Mouse (Mus musculus) heart, postnatal 10 days (tissue): ENCODE measurements around the gene Hspa1a. TPM values are rescaled to one million over a fixed set of nuclear protein-coding genes. Genes with fewer than 3 reads are reported as not detected.
"Not testable (repeated sequence)": the region's sequence is repeated elsewhere in the genome, so short reads cannot be mapped to it uniquely, and the experiment has no call there.

Source experiments
- DNase-seq, 2 experiments: peaks; one replicate each; pipeline ENCODE4 v3.0.0; 2021
- intact Hi-C: fragments of 180-260 bp; cut with DNase I; formaldehyde crosslinking; loops from one replicate; pipeline ENCODE4 v1.15.1; 2025
- total RNA-seq, 2 experiments: library from RNA; stranded (reverse); gene quantifications; 2 replicates each; pipeline ENCODE4 v1.2.3; 2021

The Hspa1a gene
- total RNA-seq, 2 experiments from 2014 or later = 2.6 TPM

GRCm38 (mm10) chr17:34952378-34953040 is 19.4 kb downstream of the Hspa1a start:
- DNase-seq = peak; percentile 86 to 90
- intact Hi-C loops = loop anchor here (1.0 kb wide), 1 partner anchor 28 kb away; no protein-coding TSS in a partner anchor

GRCm38 (mm10) chr17:34951636-34952377 is 20.1 kb downstream of the Hspa1a start:
- DNase-seq = no peak
- intact Hi-C loops = loop anchor here (1.0 kb wide), 1 partner anchor 28 kb away; no protein-coding TSS in a partner anchor

GRCm38 (mm10) chr17:34950514-34951455 is 21.2 kb downstream of the Hspa1a start:
- intact Hi-C loops = no loop called here
- no peak for DNase-seq

GRCm38 (mm10) chr17:34949553-34949969 is 22.4 kb downstream of the Hspa1a start:
- intact Hi-C loops = loop anchor here (5.0 kb wide), 1 partner anchor 37 kb away; the partner anchor contains the start of gene Slc44a4

GRCm38 (mm10) chr17:34948721-34949552 is 23.0 kb downstream of the Hspa1a start:
- intact Hi-C loops = loop anchor here (5.0 kb wide), 1 partner anchor 37 kb away; the partner anchor contains the start of gene Slc44a4
- DNase-seq = not testable (repeated sequence)

More at GRCm38 (mm10) chr17:34949553-34949969, 22.4 kb downstream of the Hspa1a start:
- DNase-seq = no peak

- intact Hi-C loops = loop anchor here (2.0 to 5.0 kb wide), 3 partner anchors 17 to 91 kb away; partner anchors contain the start of genes Neu1 and Slc44a4
- no peak for DNase-seq
These were observed 24.4 kb downstream of the Hspa1a start for GRCm38 (mm10) chr17:34947606-34948005.

- DNase-seq = no peak
- intact Hi-C loops = loop anchor here (2.0 to 5.0 kb wide), 3 partner anchors 16 to 90 kb away; partner anchors contain the start of genes Neu1 and Slc44a4
These were observed 25.3 kb downstream of the Hspa1a start for GRCm38 (mm10) chr17:34946486-34947140.

GRCm38 (mm10) chr17:34944362-34944761 is 27.6 kb downstream of the Hspa1a start:
- no peak for DNase-seq
- intact Hi-C loops = no loop called here

- DNase-seq = no peak
- intact Hi-C loops = no loop called here
These were observed 28.7 kb downstream of the Hspa1a start for GRCm38 (mm10) chr17:34943128-34943815.

- intact Hi-C loops = no loop called here
- DNase-seq = peak; percentile 52 to 57
These were observed 30.5 kb downstream of the Hspa1a start for GRCm38 (mm10) chr17:34941344-34942041.

GRCm38 (mm10) chr17:34937960-34938505 is 33.9 kb downstream of the Hspa1a start:
- no peak for DNase-seq
- intact Hi-C loops = loop anchor here (5.0 kb wide), 1 partner anchor 791 kb away; no protein-coding TSS in a partner anchor

- intact Hi-C loops = loop anchor here (5.0 kb wide), 2 partner anchors 293 to 788 kb away; partner anchors contain the start of gene Fkbpl
- DNase-seq = peak in 1 of 2 experiments; percentile 30
These were observed 37.1 kb downstream of the Hspa1a start for GRCm38 (mm10) chr17:34934830-34935229.

- intact Hi-C loops = loop anchor here (5.0 kb wide), 1 partner anchor 292 kb away; the partner anchor contains the start of gene Fkbpl
- no peak for DNase-seq
These were observed 37.9 kb downstream of the Hspa1a start for GRCm38 (mm10) chr17:34934031-34934430.

GRCm38 (mm10) chr17:34932287-34932686 is 39.7 kb downstream of the Hspa1a start:
- no peak for DNase-seq
- intact Hi-C loops = loop anchor here (5.0 kb wide), 1 partner anchor 290 kb away; the partner anchor contains the start of gene Fkbpl

GRCm38 (mm10) chr17:34931735-34932098 is 40.2 kb downstream of the Hspa1a start:
- peak in 1 of 2 experiments; percentile 15 for DNase-seq
- intact Hi-C loops = loop anchor here (2.0 to 5.0 kb wide), 2 partner anchors 15 to 289 kb away; partner anchors contain the start of gene Fkbpl

GRCm38 (mm10) chr17:34931061-34931734 is 40.8 kb downstream of the Hspa1a start, which contains the start of gene Neu1:
TSS of gene Neu1 (plus strand) at chr17:34931253.
- intact Hi-C loops = loop anchor here (2.0 to 5.0 kb wide), 2 partner anchors 16 to 289 kb away; partner anchors contain the start of gene Fkbpl

More at GRCm38 (mm10) chr17:34931061-34931734, 40.8 kb downstream of the Hspa1a start, which contains the start of gene Neu1:
- DNase-seq = peak; percentile 99
